Mouse (Mus musculus) embryo, embryonic 9.5 days (tissue): ENCODE results near the gene Nme6.
"Not testable (repeated sequence)": the region's sequence is repeated elsewhere in the genome, so short reads cannot be mapped to it uniquely, and the experiment has no call there.

Source experiments
- DNase-seq: peaks from one replicate; pipeline ENCODE4 v3.0.0-alpha.2; 2017; ENCODE audit errors: extremely low spot score

The Nme6 gene

DNA sequence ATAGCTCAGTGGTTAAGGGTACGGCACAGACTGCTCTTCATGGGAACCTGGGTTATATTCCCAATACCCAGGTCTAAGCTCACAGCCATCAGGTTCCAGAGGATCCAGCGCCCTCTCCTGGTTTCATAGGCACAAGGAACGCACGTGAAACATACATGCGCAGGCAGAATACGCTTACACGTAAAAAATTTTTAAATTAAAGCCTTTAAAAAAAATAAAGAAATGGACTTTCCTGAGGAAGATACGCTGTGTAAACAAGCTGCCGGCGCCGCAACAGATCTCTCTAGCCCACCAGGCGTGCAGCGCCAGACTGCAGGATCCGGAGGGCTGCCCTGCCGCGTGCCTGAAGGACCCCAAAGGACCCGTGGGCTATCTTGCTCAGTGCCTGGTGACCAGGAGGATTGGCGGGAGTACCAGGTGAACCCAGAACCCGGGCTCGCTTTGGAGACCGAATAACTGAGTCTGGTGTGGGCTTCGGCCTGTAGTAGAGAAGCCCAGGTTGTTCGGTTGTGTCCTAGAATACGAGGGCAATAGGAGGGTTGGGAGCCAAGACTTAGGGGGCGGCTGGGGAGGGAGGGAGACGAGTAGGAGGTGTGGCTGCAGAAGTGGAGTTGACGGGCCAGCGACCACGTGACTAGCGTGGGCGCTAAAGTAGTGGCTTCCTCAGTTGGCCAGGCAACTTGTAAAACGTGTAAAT lies at the start of gene Nme6:
Gene Nme6, plus strand, starts transcription at position 359 of the 697 bp plus-strand sequence.
- DNase-seq, result peak; percentile 97

DNA sequence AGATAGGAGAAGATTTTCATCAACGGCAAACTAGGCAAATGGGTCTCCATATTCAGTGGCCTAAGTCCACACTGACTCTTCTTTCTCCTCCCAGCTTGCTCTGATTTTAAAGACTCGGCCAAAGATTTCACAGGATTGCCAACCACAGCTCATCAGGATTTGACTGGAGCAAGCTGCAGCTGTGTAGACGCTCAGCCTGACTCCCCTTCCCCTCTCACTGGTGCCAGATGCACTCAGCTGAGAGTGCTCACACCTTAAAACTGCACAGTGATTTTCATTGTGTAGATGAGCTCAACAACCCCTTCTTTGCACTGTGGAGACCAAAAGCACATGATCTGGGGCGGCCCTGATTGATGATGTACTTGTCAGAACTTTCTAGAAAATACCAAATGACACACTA lies 42.0 kb upstream of the Nme6 start, which contains the start of gene Fbxw27:
Gene Fbxw27, minus strand, starts transcription at position 101 of the 400 bp plus-strand sequence.
- not testable (repeated sequence) for DNase-seq

DNA sequence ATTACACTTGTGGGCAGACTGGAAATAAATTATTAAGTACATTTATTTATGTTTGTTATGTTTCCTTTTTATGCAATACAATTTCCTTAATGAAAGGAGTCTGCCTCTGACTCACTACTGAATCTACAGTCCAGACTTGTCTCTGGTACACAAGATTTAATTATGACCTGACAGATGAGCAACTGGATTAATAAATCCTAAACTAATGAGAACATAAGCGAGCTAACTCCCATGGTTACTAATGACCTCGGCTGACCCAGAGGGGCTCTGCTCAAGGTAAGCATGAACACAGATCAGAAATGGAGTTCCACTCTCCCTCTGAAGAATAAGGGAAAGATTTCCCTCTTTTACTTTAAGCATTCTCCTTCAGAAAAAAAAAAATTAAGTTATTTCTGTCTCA lies 37.3 kb upstream of the Nme6 start:
- DNase-seq, result no peak

- DNase-seq, result no peak
Measured at GRCm38 (mm10) chr9:109795811-109796210, 36.7 kb upstream of the Nme6 start.

GRCm38 (mm10) chr9:109798051-109798450 lies 34.5 kb upstream of the Nme6 start:
- DNase-seq, result no peak

DNA sequence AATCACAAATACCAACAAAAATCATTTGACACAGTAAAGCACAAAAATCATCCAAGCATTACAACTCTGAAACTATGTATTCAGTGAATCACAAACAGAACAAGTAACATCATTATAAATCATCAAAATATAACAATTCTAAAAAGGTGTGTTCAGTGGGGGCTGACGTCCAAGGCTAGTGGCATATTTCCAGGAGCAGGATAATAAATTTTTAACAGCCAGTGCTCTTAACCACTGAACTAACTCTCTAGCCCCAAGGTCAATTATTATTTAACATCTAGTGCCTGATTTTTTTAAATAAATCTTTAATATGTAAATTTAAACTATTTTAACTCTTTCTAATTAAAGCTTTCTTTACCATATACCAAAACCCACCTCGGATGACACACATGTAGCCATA lies 27.0 kb upstream of the Nme6 start:
- not testable (repeated sequence) for DNase-seq

DNA sequence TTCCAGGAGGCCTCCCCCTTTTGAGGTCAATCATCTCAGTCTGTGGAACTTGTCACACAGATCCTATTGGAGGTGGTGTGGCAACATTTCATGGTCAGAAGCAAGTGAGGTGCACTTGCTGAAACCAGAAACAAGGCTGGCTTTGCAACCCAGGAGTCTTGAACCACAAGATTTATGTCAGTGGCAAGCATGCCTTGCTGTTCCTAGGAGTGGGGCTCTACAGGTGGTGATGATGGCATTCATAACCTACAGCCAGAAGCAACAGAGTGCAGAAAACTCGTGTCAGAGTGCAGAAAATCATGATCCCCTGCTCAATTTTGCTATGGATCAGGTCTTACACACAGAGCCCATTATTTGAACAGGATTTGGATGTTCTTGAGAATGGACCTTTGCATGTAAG lies 26.3 kb upstream of the Nme6 start:
- DNase-seq, result no peak

DNA sequence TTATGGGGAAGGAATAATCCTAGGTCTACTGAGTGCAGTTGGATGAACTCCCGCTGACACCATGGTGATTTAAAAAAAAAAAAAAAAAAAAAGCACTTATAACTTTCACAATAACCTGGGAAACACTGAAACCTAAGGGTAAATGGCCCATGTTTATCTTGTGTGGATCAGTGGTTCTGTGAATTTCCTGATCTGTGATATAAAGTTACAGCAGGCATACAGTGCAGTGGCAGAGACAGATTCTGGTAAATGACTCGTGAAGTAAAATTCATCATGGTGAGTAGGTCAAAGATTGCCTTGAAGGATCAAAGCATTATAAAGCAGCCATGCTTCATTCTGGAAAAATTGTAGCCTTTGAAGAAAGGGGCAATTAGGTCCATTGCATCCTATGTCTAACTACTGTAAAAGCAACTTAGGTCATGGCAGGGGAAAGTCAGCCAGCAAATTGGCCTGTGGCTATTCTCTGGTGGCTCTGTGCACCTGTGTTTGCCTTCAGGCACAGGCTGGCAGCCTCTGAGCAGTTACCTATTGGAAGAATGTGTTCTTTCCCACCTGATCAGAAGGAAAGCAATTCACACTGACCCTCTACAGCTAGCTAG lies 25.8 kb upstream of the Nme6 start:
- no peak for DNase-seq

DNA sequence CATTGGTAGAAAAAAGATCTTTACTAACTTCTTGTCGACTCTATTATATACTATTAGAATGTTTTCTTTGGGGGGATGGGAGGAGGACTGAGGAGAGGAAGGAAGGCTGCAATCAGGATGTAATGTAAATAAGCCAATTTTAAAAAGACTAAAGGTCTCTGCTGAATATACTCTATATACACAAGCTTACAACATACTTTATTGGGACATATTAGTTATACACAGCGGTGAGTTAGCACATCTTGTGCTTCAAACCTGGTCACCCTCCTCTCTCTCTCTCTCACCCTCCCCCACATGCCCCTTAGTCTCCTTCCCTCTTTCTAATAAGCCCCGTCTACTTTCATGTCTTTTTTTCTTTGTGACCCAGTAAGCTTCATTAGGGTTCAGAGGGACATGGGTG lies 24.7 kb upstream of the Nme6 start:
- no peak for DNase-seq

DNA sequence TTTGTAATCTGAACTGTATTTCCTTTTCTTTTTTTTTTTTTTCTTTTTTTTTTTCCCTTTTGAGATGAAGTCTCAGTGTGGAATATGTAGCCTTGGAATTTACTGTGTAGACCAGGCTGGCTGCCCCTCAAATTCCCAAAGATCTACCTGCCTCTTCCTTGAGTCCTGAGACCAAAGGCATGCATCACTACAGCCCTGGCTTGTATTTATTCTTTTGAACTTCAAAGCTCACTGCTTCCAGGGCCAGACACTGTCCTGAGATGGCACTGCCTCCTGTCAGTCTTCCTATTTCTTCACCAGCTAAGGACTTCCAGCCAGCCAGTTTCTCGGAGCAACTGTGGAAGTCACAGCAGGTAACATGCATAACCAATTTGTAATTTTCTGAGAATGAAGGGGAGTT lies 20.6 kb upstream of the Nme6 start, which contains the start of gene Spink8:
Gene Spink8, plus strand, starts transcription at position 301 of the 400 bp plus-strand sequence.
- DNase-seq, result no peak

- no peak for DNase-seq
Measured at GRCm38 (mm10) chr9:109813424-109813823, 19.1 kb upstream of the Nme6 start.

DNA sequence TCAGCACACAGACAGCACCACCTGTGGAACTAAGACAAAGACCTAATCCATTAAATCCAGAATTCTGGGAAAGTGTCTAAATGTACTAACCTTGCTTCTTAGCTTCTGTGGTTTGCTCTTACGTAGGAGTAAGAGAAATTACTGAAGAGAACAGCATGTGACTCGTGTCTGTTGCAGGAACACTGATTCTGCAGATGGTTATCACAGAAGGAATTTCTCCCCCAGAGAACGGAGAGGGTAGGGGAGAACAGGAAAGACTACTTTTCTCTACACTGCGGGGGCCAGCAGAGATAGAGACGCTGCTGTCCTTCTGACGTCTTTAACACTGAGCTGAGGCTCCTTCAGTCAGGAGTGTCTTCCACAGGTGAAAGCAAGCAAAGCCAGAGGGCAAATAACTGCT lies 16.2 kb upstream of the Nme6 start:
- DNase-seq, result no peak

GRCm38 (mm10) chr9:109825739-109826138 lies 6.8 kb upstream of the Nme6 start:
- DNase-seq, result no peak

DNA sequence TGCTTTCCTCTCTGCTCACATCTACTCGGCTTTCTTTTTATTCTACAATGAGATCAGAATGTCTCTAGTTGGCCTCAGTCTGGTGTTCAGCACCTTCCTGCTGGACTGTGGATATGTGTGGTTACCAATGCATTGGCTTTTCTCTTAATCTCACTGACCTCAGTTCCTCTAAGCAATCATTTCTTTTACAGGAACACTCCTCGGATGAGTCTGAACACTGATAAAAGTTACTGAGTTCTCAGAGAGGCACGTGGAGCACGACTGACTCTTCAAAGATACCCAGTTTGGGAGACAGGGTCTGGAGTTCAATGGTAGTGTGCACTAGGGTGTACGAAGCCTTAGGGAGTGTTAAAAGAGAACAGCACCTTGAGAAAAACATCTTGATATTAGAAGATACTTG lies 6.4 kb upstream of the Nme6 start:
- no peak for DNase-seq

DNA sequence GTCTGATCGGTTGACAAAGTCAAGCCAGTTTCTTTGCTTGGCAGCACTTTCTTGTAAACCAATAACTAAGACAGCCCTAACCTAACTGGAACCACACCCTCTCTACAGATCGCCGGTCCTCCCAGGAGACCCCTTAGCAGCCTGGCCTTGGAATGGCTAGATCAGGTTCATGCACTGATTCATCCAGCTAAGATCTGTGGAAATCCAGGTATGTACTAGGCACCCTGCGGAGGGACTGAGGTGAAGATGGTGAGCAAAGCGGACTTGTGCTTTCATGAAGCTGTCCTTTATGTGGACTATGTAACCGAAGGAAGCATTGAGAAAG lies 501 bp downstream of the Nme6 start:
- DNase-seq, result no peak

DNA sequence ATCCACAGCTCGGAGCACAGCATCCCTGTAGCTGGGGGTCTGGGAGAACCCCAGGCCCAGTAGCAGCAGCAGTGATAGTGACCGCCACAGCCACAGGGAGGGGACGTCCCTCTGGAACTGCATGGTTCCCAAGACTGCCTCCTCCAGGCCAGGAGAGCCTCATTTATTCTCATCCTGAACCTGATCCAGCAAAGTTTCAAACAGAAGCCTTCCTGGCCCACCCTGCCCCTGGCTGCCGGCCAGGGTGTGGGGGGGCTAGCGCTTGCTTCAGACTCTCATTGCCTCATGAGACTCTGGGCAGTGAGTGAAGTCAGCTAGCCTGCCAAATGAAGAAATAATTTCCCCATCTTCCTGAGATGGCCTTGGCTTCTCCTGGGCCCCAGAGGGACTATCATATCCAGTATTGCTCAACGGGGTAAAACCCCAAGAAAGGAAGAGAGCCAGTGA lies 16.8 kb downstream of the Nme6 start, which contains the start of gene Camp:
Gene Camp, minus strand, starts transcription at position 306 of the 447 bp plus-strand sequence.
- DNase-seq, result no peak

DNA sequence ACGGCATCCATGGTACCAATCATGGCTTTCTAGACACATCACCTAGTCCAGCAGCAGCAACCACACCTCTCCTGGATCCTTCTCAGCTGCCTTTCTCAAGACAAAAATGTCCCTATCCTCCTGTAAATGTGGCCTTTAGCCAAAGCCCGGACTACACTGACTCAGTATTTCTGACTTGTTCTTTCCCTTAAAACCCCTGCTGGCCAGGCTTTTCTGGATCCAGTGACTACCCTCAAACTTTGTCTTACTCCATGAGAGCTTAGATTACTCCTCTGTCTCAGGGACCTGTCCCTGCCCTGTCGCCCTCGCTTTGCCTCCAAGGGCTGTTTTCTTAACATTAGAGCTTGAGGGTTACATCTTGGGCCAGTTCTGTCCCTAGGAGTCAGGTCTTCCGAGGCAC lies 17.6 kb downstream of the Nme6 start:
- no peak for DNase-seq

DNA sequence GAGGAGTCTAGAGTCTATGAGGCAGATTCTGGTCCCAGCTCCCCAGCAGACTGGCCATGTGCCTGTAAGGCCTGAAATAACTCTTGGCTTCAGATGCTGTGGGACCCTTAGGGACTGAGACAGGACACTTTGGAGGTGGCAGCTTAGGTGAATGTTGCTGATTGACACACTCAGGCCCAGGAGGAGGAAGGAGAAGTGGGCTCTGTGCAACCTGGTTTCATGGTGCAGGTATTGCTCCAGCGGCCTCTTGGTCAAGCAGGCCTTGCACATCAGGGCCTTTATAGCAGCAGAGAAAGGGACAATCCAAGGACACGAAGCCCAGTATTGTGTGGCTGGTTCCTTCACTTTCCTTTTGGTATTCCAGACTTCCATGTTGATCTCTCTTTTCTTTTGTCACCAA lies 21.8 kb downstream of the Nme6 start:
- DNase-seq, result no peak

- DNase-seq, result no peak
Measured at GRCm38 (mm10) chr9:109855947-109856346, 23.4 kb downstream of the Nme6 start.

GRCm38 (mm10) chr9:109862397-109863044 lies 30.0 kb downstream of the Nme6 start:
- peak; percentile 83 for DNase-seq

GRCm38 (mm10) chr9:109863085-109863484 lies 30.5 kb downstream of the Nme6 start:
- no peak for DNase-seq

GRCm38 (mm10) chr9:109866218-109866617 lies 33.7 kb downstream of the Nme6 start:
- no peak for DNase-seq

DNA sequence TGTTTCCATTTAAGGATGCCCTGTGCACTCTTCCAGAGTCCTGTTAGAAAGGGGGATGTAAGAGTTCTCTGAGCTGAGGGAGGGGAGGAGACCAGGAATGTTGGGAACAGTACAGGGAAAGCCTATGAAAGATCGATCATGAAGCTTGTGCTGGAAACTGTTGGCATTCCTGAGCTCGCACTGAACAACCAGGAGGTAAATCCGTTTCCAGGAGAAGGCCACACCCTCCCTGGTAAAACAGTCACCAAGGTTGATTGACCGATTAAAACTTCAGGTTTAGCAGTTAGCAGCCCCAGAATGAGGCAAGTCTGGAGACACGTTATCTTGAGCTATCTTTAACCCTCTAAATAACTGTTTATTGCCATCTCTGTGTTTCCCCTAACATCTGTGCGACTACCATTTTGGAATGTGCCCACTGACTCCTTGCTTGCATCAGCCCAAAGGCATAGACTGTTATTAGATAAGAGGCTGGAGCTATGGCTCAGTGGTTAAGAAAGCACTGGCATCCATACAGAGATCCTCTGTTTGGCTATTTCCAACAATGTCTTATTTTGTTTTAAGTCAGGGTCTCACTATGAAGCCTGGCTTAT lies 38.5 kb downstream of the Nme6 start:
- no peak for DNase-seq
